Mouse (Mus musculus): ENCODE results near the gene Chad.

DNA sequence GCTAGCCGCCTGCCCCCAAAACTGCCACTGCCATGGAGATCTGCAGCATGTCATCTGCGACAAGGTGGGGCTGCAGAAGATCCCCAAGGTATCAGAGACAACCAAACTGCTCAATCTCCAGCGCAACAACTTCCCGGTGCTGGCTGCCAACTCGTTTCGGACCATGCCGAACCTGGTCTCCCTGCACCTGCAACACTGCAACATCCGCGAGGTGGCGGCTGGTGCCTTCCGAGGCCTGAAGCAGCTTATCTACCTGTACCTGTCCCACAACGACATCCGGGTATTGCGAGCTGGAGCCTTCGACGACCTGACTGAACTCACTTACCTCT lies 268 bp downstream of the Chad start:
- TF ChIP-seq CTCF (IDR thresholded peaks at IDR 0.05; ENCODE audit: low read depth) (peak; percentile 73), EP300 (optimal IDR thresholded peaks at IDR 0.05) (no peak)
